Mouse (Mus musculus) lung, adult 2 months (tissue): ENCODE measurements around the gene Pank2.

Source experiments
- CTCF ChIP-seq: fragments of 200-500 bp; IDR thresholded peaks from 2 replicates; pipeline ENCODE4 v1.5.1; 2011; ENCODE audit warnings: mild to moderate bottlenecking, low read length, control low read depth; ENCODE audit not compliant: insufficient read depth
- POLR2A ChIP-seq: fragments of 200-500 bp; IDR thresholded peaks from 2 replicates; pipeline ENCODE4 v1.6.1; 2011; ENCODE audit warnings: low read depth, mild to moderate bottlenecking, control low read depth, low read length, borderline replicate concordance; ENCODE audit errors: extremely low read depth

GRCm38 (mm10) chr2:131316167-131316566 lies 53.9 kb downstream of the Pank2 start:
- TF ChIP-seq CTCF (no peak), POLR2A (no peak)
